Mouse (Mus musculus) testis, adult 2 months (tissue): ENCODE data around the gene Arrb2. TPM values are rescaled to one million over a fixed set of nuclear protein-coding genes. Genes with fewer than 3 reads are reported as not detected.

Source experiments
- H3K27ac ChIP-seq: fragments of 200-500 bp; 2 replicates; pipeline ENCODE4 v1.5.1; 2012; ENCODE audit warnings: low read depth, low read length; ENCODE audit not compliant: control insufficient read depth, insufficient read depth
- H3K27me3 ChIP-seq: fragments of 200-500 bp; 2 replicates; pipeline ENCODE4 v1.6.1; 2012; ENCODE audit warnings: mild to moderate bottlenecking, low read length, moderate library complexity; ENCODE audit not compliant: control insufficient read depth, insufficient read depth
- H3K36me3 ChIP-seq: fragments of 200-500 bp; 2 replicates; pipeline ENCODE4 v1.6.1; 2012; ENCODE audit warnings: mild to moderate bottlenecking, low read length; ENCODE audit not compliant: control insufficient read depth, insufficient read depth
- H3K4me1 ChIP-seq: fragments of 200-500 bp; 2 replicates; pipeline ENCODE4 v1.6.1; 2012; ENCODE audit warnings: low read length; ENCODE audit not compliant: control insufficient read depth, insufficient read depth
- H3K4me3 ChIP-seq: fragments of 200-500 bp; 2 replicates; pipeline ENCODE4 v1.5.1; 2012; ENCODE audit warnings: low read depth, mild to moderate bottlenecking, low read length, moderate library complexity, mixed read lengths; ENCODE audit not compliant: control insufficient read depth
- CTCF ChIP-seq: fragments of 200-500 bp; IDR thresholded peaks from 2 replicates; pipeline ENCODE4 v1.5.1; 2012; ENCODE audit warnings: low read depth, mild to moderate bottlenecking, inconsistent platforms, low read length, moderate library complexity; ENCODE audit not compliant: control insufficient read depth, insufficient read depth, insufficient replicate concordance
- POLR2A ChIP-seq: fragments of 200-500 bp; IDR thresholded peaks from 2 replicates; pipeline ENCODE4 v1.6.1; 2012; ENCODE audit warnings: low read depth, mild to moderate bottlenecking, inconsistent platforms, low read length, moderate library complexity; ENCODE audit not compliant: control insufficient read depth
- polyA plus RNA-seq: library from polyadenylated mRNA; depleted of rRNA; stranded (reverse); fragments of >200 nt; gene quantifications from 2 replicates; pipeline ENCODE4 v1.2.3, GENCODE M21; 2012

Gene Arrb2
- polyA plus RNA-seq, 1 experiment, result 8.9 TPM

DNA sequence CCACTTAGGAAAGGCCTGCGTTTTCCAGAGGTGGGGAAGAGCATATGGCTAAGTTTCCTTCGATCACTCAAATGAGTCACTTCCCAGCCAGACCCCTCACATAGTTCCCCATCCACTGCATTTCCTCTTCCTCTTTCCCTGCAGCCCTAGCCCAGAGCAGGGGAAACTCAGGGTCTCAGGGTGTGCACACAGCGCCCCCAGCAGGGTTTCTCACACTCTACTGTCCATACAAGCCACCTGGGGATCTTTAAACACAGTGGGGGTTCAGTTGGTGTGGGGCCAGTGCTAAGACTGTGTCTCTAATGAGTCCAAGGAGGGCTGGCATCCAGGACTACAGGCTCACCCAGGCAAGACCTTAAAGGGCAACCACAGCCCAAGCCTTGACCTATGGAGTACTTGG is 14.3 kb downstream of the Arrb2 start:
- Histone ChIP-seq H3K27ac (no peak overlapping the region), H3K36me3 (no peaks in the 10 kb centered on the region), H3K27me3 (no peaks in the 10 kb centered on the region), H3K4me1 (peaks cover 5% of the 10 kb centered on the region; the same call in 1 of the 2 replicates), H3K4me3 (no peak overlapping the region)
- no peak for TF ChIP-seq CTCF
- no peak for TF ChIP-seq POLR2A

DNA sequence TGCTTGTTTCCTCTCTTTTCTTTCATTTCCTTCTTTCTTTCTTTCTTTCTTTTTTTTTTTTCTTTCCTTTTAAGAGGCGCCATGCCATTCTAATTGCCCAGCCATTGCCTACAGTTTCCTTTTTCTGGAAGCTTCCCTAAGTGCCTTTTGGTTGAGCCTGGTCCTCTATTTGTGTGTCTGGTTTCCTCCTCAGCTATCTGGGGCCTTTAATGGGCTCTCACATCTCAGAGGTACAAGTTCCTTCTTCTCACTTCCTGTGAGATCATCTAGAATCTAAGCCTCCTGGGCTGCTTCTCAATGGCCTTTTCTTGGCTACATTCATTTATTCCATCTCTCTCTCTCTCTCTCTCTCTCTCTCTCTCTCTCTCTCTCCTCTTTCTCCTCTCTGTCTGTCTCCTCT is 14.9 kb downstream of the Arrb2 start:
- no peaks in the 10 kb centered on the region for H3K27me3 ChIP-seq
- H3K27ac ChIP-seq, result no peak overlapping the region
- TF ChIP-seq POLR2A (no peak), CTCF (no peak)
- H3K4me1 ChIP-seq, result peaks cover 5% of the 10 kb centered on the region; the same call in 1 of the 2 replicates
- no peaks in the 10 kb centered on the region for H3K36me3 ChIP-seq
- H3K4me3 ChIP-seq, result no peak overlapping the region

DNA sequence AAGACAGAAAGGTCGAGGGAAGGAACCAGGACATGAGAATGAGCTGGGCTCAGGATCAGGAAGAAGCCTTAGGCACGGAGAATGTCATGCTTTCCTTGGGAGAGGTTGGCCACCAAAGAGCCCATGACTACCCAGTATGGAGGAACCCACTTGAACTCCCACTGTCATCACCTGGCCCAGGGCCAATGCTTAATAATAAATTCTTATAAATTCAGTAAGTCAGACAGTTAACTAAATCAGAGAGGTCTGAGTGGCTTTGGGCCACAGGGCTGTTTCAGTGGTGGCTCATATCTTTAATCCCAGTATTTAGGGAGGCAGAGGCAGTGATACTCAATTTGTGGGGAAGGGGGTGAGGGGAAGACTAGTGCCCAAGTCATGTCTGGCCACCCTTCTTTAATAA is 18.5 kb downstream of the Arrb2 start:
- TF ChIP-seq CTCF (no peak), POLR2A (no peak)
- Histone ChIP-seq H3K36me3 (peaks cover 1% of the 10 kb centered on the region), H3K4me3 (no peak overlapping the region), H3K27me3 (no peaks in the 10 kb centered on the region), H3K4me1 (peaks cover 5% of the 10 kb centered on the region; the same call in 1 of the 2 replicates), H3K27ac (no peak overlapping the region)

DNA sequence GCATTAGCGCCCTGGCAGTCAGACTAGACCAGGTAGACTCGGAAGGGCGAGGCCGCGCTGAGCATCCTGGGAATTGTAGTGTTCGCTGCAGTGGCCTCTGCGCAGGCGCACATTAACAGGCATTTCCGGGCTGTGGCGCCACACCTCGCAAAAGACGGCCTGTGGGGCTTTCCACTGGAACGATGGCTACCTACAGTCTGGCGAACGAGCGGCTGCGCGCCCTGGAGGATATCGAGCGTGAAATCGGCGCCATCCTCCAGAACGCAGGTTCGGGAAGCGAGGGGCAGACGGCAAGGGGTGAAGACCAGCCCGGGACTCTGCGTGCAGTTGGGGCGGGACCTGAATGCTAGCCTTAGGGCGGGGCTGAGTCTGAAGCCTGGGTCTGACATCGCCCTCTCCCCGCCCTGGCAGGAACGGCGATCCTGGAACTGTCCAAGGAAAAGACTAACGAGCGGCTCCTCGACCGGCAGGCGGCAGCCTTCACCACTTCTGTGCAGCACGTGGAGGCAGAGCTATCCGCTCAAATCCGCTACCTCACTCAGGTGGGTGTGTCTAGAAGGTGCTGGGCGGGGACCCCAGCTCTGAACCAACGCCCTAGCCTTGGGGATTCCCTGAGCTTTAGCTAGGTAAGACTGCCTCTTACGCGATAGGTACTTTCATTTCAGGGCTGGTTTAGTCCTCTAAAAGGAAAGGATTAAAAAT is 19.5 kb downstream of the Arrb2 start, which contains the start of gene Med11:
Gene Med11, plus strand, starts transcription at position 123 of the 702 bp plus-strand sequence.
- TF ChIP-seq POLR2A (peak; percentile 86), CTCF (peak; percentile 73; the same call in 1 of the 2 replicates)
- Histone ChIP-seq H3K4me1 (peaks cover 5% of the 10 kb centered on the region; the same call in 1 of the 2 replicates), H3K27ac (peak within 1 kb of the TSS; percentile 98), H3K36me3 (peaks cover 1% of the 10 kb centered on the region), H3K27me3 (no peaks in the 10 kb centered on the region), H3K4me3 (peak within 1 kb of the TSS; percentile 97)

DNA sequence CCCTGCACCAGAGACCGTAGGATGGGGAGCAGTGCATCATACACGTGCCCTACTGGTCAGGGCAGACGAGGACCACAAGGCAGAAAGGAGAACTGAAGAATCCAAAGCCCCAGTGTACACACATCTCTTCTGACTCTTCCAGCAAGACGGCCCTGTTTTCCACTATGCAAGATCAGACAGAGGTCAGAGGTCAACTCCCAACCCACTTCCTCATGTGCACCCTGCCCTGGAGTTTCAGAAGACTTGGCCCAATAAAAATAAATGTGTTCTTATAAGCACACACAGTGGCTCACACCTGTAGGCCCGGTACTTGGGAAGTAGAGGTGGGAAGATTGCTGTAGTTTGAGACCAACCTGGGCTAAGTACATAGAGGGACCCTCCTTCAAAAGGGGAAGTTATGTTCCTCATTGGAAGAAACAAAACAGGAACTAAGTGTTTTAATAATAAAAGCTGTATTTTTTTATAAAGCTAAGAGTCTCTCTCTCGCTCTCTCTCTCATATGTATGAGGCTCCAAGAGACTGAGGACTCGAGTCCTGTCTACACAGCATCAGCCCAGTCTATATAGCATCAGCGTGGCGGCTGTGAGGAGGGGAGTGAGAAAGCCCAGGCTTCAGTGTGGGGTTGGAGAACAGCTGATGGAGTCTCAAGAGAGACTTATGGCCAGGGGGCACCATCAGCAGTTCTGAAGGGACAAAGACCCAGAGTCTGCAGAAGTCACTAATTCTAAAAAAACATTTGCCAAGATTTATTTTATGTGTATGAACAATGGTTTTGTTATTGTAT is 21.0 kb downstream of the Arrb2 start:
- H3K27ac ChIP-seq, result no peak overlapping the region
- H3K4me3 ChIP-seq, result no peak overlapping the region
- TF ChIP-seq CTCF, result no peak
- no peak for TF ChIP-seq POLR2A
- peaks cover 5% of the 10 kb centered on the region; the same call in 1 of the 2 replicates for H3K4me1 ChIP-seq
- no peaks in the 10 kb centered on the region for H3K27me3 ChIP-seq
- peaks cover 1% of the 10 kb centered on the region for H3K36me3 ChIP-seq

DNA sequence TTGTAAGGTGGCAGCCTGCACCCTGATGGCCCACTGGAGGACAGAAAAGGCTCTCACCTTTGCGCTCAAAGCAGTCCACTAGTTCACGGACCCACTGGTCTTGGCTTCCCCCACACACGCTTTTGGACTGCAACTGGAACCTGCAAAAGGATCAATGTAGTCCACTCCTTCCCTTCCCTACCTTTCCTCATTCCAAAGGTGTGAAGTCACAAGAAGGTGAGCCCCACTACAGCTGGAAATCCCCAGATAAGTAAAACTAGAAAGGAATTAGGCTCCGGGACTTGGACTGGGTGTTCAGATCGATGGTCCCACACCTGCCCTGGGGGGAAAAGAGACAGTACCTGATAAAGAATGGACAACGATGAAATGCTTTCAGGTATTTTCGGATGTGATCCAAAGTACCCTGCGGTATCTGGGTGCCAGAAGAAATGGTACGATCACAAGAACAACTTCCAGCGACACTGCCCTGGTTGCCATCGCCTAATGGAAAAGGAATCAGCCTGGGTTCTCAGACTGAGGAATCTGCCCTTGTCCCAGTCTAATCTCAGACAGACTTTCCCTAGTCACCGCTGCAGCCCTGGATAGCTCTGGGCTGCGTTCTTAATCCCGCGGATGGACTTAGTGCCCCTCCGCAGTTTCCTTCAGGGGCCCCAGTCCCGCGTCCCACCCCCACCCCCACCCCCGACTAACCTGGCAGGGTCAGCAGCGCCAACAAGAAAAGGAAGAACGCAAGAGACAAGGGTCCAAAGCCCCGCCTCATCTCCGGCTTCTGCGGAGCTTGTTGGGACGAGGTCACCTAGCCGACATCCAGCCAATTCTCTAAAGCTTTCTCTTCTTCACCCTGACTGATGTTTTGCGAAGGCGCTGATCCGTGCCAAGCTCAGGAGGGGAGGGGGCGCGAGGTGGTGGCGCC is 26.5 kb downstream of the Arrb2 start, which contains the start of gene Zmynd15:
Gene Zmynd15, plus strand, starts transcription at position 746 of the 913 bp plus-strand sequence.
- Histone ChIP-seq H3K27ac (no peak within 1 kb of the TSS), H3K4me3 (peak within 1 kb of the TSS; percentile 79), H3K27me3 (no peaks in the 10 kb centered on the region), H3K4me1 (peaks cover 9% of the 10 kb centered on the region), H3K36me3 (peaks cover 1% of the 10 kb centered on the region)
- no peak for TF ChIP-seq POLR2A
- no peak for TF ChIP-seq CTCF

DNA sequence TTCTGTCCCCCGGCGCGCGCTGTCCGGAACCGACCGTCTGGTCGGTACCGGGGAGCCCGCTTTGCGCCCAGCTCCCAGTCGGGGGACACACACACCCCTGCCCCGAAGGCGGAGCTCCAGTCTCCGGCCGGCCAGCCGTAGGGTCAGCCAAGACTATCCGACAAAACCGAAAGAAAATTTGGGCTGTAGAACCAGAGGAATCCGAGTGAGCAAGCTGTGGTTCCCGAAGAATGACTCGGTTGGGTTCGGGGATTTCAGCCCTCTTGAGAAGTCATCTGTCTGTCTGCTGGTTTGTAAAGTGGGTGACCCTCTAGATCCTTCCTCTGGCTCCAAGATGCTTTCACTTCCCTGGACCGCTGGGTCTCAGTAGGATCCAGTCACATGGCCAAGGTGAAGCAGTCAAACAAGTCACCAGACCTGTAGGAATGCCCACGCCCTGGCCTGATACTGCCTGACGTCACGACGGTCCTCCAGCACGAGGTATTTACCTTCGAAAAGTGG is 27.2 kb downstream of the Arrb2 start, which contains the start of gene Cxcl16:
Gene Cxcl16, minus strand, starts transcription at position 384 of the 501 bp plus-strand sequence.
- H3K27me3 ChIP-seq, result no peaks in the 10 kb centered on the region
- no peak within 1 kb of the TSS for H3K27ac ChIP-seq
- peaks cover 1% of the 10 kb centered on the region for H3K36me3 ChIP-seq
- H3K4me3 ChIP-seq, result peak within 1 kb of the TSS; percentile 79
- H3K4me1 ChIP-seq, result peaks cover 10% of the 10 kb centered on the region
- TF ChIP-seq POLR2A (no peak), CTCF (no peak)
